Mouse (Mus musculus) lung, postnatal 10 days (tissue): Measurements from ENCODE around the gene Zswim8.
A peak's percentile ranks its signal among the peaks of the same experiment; 100 is the strongest.

ENCODE experiments used
- DNase-seq: peaks from one replicate; pipeline ENCODE4 v3.0.0; 2021

Gene Zswim8

DNA sequence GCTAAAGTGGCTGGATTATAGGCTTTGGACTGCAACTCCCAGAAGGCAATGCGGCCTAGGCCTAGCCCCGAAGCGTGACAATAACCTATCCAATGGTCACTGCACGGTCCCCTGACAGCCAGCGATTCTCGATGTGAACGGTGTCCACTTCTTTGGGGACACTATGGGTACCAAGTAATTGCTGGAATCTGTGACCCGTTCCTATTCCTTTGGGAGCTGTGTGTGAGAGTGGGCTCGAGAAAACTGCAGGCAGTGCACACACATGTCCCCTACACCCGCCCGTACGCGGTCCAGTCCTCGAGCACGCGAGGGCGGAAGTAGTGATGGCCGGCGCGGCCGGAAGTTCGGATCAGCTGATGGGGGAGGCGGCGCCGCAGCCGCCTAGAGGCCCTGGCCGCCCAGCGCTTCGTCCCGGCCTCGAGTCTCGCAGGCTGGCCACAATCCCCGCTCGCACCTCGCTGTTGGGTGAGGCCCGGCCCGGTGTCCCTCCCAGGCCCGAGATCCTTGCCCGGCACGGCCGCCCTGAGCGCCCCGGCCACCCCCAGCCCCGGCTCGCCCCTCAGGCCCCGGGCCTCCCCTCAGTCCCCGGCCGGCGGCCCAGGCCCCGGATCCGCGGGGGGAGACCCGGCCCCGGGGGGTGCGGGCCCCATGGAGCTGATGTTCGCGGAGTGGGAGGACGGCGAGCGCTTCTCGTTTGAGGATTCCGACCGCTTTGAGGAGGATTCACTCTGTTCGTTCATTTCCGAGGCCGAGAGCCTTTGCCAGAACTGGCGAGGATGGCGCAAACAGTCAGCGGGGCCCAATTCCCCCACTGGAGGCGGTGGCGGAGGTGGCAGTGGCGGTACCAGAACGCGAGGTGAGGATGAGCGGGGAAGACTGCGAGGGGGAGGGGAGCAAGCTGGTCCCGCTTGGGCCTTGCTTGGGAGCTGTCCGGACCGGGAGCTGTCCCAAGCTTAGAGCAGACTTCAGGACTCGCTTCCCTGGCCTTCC is at the start of gene Zswim8:
Gene Zswim8 (plus strand): TSS at position 352 of the 990 bp plus-strand sequence.
- peak; percentile 92 for DNase-seq

DNA sequence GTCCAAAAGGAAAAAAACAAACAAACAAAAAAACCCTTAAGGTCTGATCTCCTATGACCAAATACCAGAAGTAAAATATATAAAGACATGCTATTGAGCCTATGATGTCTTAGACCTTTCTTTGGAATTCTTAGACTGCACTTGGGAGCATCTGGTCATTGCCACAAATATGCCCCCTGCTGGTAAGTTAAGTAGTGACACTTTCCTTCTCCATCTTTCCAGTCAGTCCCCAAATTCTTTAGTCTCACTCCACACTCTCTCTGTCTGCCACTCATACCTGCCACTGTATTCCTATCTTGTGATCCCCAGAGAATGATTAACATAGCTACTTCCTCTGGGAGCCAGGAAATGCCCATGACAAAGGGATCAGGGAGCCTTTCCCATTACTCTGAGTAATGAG is 49.0 kb upstream of the Zswim8 start:
- peak; percentile 70 for DNase-seq

DNA sequence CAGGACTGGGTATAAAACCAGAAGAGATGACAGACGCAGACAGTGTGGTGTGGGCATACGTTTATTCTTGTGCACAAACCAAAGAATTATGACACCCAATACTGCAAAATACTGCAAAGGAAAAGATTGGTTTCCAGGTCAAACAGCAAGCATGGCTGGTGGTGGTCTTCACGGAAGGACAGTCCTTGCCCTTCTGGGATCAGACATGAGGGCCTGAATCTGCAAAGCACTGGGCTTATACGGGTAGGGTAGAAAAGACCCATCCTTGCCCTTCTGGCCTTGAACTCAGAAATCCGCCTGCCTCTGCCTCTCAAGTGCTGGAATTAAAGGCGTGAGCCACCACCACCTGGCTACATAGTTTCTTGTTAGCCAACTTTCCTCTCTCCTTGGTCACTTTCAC is 48.5 kb upstream of the Zswim8 start:
- no peak for DNase-seq

DNA sequence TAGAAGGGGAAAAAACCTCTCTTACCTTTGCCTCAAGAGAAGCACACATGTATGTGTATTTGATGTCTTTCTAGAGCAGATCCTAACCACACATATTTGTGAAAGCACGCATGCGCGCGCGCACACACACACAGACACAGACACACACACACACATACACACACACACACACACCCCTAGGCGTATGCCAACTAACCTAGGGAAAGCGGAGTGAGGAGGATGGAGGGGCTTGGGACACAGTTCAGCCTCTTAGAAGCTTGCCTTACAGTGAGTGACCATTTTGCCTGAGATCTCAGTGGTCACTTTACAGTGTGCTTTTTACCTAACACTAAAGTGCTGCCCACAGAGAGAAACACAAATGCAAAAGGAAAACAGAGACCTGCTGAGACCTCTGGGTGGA is 47.7 kb upstream of the Zswim8 start:
- DNase-seq: no peak

DNA sequence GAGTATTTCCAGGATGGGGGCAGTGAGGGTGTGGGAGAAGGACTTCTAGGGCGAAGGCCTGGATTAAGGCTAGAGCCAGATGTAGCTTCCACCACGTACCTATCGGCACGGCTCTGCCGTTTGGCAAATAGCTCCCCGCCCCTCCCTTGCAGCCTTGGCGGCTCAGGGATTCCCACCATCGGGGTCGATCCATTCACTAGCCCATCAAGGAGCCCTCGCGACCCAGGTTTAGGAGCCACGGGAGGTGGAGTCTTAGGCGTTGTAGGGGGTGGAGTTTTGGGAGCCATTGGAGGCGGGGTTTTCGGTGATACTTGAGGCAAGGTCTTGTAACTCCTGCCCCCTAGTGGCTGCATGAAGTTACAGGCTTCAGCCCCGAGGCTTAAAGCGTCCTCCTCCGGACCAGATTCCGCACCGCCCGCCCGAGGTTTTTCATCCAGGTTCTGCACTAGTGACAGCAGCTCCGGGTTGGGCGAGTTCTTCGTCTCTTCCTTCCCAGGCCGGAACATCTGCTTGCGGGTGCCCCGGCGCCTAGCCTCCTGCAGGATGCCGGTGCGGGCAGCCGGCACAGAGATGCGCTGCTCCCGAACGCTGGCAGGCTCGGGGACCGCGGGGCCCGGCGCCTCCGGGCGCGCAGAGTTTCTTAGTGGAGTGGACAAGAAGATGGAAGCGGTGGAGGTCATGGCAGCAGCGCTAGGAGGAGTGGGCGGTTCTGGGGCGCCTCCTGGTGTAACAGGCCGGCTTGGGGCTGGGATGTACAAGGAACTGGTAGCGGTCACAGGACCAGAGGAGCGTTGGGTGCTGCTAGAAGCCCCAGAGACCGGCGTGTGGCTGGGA is 46.3 kb upstream of the Zswim8 start:
- peak; percentile 98 for DNase-seq

DNA sequence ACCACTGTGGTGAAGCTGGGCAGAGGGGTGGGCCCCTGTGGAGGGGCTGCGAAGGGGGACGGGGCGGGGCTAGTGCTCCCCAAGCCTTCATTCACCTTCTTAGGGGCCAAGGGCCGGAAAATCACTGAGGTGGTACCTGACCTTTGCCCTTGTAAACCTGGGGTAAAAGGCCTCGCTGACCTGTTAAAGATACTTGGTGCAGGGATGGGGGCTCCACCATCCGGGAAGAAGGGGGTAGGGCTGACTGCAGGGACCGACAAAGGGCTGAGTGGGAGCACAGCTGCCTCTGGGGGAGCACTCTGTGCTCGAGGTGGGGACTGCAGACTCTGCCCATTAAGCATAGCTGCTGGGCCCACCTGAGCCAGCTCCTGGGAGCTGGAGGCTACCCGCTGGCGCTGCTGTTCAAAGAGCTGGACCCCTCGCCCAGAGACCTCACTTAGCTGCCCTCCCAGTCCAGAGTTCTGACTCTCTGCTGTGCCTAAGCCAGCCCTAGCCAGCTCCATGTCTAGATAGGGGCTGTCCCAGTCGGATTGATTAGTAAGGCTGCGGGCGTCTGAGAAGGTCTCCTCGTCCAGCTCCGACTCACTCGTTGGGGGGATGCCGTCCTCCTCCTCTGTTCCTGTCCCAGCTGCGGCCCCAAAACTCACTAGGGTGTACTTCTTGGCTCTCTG is 45.6 kb upstream of the Zswim8 start:
- DNase-seq: peak; percentile 13

DNA sequence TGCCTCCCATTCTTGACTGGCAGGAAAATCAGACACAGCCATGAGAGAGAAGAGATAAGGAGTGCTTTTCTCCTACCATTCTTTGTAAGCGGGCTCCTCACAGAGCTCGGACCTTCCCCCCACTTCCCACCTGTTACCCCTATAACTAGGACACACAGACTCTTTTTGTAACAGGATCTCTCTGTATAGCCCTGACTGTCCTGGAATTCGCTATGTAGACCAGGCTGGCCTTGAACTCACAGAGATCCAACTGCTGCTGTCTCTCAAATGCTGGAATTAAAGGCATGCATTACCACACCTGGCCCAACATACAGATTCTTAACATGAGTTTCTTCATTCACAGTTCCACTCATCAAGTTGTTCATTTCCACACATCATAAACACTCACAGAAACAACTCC is 44.6 kb upstream of the Zswim8 start:
- no peak for DNase-seq

DNA sequence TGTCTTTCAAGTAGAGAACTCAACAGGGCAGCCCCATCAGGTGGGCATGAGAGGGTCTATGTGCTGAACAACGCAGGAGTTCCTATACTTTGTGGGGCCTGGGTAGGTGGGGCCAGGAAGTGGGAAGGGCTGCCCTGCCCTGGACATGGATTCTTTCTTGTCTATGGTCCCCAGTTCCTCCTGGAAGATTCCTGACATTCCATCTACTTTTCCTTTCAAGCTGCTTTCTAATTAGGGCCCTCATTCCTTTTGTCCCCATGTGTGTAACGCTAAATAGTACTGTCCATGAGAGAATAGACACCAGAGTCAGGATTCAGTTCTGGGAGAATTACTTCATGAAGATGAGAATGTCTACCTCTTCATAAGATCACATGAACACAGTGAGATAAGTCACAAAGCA is 43.8 kb upstream of the Zswim8 start:
- DNase-seq: no peak

DNA sequence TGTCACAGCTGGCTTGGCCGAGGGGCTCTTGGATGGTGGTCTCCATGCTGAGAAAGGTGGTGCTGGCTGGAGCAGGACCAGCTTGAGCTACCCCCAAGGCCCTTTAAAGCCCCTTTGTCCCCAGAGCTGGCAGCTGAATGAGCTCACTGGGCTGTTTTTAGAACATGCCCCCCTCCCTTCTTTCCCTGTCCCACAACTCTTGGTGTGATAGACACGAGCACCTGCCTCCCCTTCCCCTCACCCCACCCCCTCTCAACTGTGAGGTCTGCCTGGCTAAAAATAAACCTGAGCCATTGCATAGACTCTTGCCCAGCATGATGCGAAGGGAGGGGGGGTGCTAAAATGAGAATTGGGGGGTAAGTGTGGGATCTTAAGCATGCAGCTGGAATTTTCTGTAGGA is 42.9 kb upstream of the Zswim8 start:
- no peak for DNase-seq

DNA sequence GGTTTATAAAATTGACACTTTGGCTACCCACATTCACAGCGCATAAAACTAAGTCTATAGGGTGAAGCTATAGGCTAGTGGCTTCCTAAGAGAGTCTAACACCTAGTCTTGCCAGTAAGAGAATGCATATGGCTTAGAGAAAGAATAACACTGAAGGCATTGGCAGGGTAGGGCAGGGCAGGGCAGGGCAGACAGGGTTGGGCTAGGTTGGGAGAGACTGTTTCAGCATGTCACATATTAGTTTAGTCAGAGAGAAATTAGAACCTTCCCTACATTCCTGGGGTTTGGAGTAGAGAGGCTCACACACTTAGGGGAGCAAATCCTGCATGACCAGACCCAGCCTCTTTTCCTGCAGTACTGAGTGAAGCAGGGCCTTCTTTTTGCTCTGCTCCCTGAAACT is 39.9 kb upstream of the Zswim8 start:
- DNase-seq: no peak

DNA sequence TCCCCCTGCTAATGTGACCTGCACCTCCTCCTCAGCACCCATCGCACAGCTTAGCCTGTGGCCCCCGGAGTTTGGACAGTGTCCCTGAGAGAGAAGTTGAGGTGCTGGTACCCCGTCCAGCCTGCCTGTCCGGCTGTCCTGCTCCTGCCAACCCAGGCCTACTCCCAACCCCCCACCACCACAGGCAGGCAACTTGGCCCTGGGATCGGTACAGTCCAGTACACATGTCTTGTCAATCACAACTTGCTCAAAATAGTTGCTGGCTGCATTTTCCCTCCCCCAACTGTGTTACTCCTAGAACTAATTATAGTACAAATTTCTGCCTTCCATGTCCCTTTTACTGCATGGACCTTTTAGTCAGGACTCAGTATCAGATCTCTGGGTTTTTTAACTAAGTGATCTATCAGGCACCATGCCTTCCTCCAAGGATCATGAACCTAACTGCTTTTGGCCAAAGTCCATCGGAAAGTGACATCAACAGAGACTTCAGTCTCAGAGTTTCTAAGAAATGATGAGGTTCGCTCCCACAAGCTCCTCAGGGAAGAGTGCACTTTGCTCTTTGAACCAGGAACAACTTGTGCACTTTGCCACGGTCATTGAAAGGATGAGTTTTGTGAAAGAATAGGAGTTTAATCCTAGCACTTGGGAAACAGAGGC is 39.1 kb upstream of the Zswim8 start, which contains the start of gene Synpo2l:
Gene Synpo2l (minus strand): TSS at position 201 of the 657 bp plus-strand sequence.
- DNase-seq: no peak

DNA sequence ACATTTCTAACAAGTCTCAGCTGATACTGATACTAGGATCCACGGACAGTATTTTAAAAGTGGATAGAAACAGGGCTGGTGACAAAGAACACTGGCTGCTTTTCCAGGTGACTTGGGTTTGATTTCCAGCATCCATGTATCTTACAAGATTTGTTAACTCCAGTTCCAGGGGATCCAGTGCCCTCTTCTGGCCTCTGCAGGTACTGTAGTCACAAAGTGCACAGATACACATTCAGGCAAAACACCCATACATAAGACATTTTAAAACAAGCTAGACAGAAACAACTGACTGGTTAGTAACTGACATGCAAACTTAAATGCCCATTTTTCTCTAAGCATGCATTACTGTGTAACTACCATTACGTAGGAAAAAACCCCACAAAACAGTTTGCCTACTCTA is 34.4 kb upstream of the Zswim8 start:
- DNase-seq: peak; percentile 63

DNA sequence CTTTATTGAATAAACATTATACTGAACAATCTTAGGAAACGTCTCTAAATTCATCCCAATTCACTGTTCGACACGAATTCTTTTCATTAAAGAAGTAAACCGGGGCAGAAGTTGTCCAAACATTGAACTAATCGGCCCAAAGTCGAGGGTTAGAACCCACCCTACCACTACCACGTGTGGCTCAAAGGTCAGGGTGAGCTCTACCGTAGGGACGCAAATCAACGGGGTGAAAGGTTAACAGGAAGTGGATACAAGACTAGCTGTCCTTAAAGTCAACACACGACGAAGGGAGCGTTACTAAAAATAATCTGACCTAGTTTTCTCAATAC is 33.7 kb upstream of the Zswim8 start:
- DNase-seq: no peak

DNA sequence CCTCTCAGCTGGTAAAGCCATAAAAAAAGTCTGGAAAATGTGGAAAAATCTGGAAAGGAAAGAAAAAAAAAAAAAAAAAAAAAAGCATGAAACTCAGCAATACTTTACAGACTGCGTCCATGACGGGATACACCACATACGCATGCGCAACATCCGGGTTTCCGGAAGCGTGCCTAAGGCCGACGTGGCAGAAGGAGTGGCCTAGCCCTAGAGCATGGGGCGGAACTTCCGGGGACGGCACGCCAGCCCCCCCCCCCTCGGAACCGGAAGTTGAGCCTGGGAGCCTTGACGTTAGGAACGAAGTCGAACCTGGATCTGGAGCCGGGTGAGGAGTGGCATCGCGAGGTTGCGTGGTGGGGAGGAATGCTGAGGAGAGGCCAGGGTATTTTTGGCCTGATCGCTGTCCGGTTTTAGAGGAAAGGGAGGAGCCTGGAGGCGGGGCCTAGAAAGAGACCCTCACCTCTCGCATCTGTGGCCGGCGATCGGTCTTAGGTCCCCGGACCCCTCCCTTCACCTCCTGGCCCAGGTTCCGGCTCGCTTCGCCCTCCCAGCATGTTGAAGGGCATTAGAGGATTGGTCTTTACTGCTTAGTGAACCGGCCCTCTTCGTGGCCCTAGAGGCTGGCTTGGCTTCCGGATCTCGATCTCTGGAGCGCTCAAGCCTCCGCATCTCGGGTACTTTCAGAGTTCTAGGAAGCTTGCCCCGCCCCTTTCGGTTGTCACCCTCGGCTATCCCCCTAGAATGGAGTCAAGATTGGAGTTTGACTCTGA is 33.1 kb upstream of the Zswim8 start, which contains the start of gene Sec24c:
Gene Sec24c (plus strand): TSS at position 245 of the 770 bp plus-strand sequence.
- peak; percentile 99 for DNase-seq

DNA sequence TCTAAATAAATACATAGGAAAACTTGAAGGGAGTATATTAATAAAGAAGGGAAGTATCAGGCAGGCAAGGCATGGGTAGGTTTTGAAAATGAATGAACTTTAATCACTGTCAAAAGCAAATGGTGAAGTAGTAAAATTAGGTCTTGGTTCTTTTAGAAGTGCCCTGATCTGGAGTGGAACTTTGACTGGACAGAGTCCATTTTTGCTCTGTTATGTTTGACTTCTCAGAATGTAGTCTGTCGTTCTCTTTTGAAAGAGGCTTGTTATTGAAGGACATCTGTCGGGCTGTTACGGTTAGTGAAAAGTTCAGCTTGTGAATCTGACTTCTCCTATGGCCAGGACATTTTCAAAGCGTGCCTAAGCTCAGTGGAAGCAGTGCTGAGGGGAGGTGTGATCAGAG is 29.4 kb upstream of the Zswim8 start:
- DNase-seq: no peak

DNA sequence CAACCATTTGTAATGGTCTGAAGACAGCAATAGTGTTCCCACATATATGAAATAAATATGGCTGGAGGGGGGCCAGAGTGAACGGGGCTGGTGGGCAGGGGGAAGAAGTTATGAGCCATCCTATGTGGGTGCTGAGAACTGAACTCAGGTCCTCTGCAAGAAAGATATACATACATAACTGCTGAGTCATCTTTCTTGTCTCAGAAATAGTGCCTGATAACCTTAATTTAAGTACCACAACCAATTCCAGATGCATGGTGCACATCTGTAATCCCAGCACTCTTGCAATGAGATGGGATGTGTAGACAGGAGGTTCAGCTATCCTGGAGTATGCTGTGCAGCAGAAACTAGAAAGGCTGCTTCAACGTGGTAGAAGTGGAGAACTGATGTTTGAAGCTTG is 25.6 kb upstream of the Zswim8 start:
- no peak for DNase-seq

DNA sequence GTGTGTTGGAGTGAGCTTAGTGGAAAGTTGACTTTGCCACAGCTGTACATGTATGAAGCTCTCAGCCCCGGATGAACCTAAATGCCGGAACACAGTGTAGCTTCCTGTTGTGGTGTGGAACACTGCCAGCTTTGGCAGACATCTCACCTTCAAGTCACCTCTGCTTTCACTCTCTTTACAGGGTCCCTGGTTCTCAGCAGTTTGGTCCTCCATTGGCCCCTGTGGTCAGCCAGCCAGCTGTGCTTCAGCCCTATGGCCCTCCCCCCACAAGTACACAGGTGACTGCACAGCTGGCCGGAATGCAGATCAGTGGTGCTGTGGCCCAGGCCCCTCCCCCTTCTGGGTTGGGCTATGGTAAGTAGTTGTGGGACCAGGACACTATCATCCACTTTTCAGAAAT is 24.9 kb upstream of the Zswim8 start:
- DNase-seq: peak; percentile 20

DNA sequence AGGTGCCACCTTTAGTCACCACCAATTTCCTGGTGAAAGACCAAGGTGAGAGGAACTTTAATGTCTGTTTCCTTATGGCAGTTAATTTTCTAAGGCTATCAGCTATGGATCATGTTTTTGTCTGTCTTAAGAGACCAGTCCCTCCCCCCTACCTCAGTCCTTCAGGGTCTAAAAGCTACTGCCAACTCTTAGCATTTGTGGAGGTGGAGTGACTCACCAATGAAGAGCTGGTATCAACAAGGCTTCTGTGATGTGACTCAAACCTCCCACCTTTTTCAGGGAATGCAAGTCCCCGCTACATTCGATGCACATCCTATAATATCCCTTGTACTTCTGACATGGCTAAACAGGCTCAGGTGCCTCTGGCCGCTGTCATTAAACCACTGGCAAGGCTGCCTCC is 20.8 kb upstream of the Zswim8 start:
- DNase-seq: no peak

DNA sequence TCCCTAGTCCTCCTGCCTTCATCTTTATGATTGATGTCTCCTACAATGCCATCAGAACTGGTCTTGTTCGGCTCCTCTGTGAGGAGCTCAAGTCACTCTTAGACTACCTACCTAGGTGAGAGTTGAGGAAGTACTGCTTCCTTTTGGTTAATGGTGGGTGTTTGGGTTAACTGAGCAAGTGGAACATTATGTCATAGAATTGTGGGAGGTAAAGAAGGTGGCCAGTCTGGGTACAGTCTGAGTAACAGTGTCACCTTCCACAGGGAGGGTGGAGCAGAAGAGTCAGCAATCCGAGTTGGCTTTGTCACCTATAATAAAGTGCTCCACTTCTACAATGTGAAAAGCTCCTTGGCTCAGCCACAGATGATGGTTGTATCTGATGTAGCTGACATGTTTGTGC is 18.3 kb upstream of the Zswim8 start:
- no peak for DNase-seq

DNA sequence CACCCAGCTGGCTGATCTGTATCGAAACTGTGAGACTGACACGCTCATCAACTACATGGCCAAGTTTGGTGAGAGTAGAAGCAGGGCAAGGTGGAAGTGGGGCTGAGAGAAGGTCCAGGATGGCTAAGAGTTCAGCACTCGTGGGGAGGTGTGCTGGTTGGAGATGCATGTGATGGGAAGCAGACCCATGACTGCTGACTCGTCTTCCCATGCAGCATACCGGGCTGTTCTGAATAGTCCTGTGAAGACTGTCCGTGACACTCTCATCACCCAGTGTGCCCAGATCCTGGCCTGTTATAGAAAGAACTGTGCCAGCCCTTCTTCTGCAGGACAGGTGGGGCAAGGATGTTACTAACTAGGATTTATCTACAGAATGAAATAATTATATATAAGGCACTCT is 15.6 kb upstream of the Zswim8 start:
- no peak for DNase-seq

DNA sequence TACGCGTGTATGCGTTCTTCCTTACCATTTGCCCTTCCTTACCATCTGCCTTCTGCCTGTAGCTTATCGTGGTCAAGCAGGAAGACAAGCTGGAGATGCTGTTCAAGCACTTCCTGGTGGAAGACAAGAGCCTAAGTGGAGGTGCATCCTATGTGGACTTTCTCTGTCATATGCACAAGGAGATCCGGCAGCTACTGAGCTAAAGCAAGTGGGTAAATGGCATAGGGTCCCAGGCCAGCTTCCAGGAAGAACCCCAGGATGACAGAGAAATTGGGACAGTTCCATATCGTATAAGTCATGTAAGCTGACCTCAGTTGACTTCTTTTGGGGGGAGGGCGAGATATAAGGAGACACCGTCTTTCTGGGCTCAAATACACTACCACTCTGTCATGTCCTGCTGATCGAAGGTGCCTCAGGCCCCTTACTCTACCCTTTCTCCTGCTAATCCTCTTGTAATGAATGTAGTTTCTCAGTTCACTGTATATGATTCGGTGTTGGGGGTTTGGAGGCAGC is 13.7 kb upstream of the Zswim8 start:
- DNase-seq: no peak
